Mouse (Mus musculus): Measurements from ENCODE around the gene Oas1g. TPM values are rescaled to one million over a fixed set of nuclear protein-coding genes. Genes with fewer than 3 reads are reported as not detected.
"Not testable (repeated sequence)": the region's sequence is repeated elsewhere in the genome, so short reads cannot be mapped to it uniquely, and the experiment has no call there.

Oas1g gene
- total RNA-seq (2014; fragmentation: Nextera tagmentation), result 2.9 TPM in 1 of 2 replicates, not detected in the other
- 1.6 TPM in 1 of 2 replicates, not detected in the other for total RNA-seq (2017)

DNA sequence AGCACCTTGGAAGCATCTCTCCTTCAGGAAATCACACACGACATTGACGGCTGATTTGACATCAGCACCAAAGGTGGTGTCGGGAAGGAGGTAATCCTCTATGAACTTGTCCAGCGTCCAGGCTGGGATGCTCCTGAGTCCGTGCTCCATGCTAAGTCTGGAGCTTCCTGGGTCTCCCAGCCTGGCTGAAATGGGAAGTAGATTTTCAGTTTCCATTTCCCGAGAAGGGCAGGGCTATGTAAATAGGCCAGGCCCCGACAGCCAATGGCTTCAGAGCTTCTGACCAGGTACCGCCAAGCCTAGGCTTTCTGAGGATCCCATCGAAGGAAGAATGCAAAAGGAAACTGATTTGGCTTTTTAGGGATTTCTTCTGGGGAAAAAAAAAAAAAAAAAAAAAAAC lies at the start of gene Oas1g:
Gene Oas1g (minus strand): TSS at position 201 of the 400 bp plus-strand sequence.
- ATAC-seq (replicated peaks; ENCODE audit: poor library complexity, severe bottlenecking), result peak; percentile 44

DNA sequence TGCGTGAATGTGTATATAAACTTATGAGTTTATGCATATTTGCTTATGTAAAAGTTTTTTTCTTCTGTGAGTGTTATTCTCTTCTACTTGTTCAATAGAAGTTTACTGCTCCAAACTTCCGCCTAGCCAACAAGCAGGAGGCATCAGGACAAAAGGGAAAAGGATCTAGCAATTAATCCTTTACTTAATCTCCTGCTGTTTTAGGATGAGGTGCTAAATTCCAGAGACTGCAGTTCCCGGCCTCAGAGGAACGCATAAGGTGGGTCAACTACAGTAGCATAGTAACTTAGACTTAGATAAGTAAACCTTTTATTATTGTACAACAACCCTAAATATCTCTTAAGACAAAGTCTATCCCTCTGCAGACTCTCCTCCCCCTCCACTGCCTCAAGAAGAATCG lies 46.6 kb upstream of the Oas1g start:
- ATAC-seq (replicated peaks; ENCODE audit: poor library complexity, severe bottlenecking), result no peak

DNA sequence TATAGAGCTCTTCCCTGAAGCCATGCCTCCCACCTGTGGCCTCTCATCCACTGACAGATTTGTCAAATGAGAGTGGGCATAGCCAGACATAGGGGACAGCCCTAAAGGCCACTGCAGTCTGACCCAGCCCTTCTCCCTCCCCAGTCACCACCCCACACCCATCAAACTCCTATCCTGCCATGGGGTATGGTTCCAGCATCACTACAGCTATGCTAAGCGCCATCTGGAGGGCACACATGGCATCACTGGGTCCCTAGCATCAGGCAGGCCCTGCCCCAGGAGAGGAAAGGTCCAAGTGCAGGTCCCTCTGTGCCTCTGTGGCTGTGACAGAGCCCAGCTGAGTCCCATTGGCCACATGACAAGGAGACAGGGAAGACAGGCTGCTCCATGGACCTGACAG lies 39.6 kb upstream of the Oas1g start:
- no peak for ATAC-seq (replicated peaks; ENCODE audit: poor library complexity, severe bottlenecking)

DNA sequence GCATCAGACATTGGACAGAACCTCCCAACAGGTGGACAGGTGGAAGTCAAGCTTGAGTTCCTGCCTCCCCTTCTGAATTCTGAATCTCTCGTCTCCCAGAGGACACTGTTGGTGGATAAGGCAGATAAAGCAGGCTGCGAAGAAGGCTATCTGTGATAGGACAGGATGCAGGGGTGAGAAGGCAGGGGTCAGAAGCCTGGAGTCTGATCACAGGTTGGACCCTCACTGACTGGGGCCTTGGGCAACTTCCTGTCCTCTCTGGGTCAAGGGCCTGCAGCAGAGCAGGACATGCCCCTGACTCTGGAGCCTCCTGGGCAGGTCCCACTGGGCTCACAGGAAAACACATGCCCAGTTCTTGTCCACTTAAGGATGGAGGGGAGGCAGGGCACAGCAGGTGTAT lies 38.9 kb upstream of the Oas1g start:
- ATAC-seq (replicated peaks; ENCODE audit: poor library complexity, severe bottlenecking), result not testable (repeated sequence)

DNA sequence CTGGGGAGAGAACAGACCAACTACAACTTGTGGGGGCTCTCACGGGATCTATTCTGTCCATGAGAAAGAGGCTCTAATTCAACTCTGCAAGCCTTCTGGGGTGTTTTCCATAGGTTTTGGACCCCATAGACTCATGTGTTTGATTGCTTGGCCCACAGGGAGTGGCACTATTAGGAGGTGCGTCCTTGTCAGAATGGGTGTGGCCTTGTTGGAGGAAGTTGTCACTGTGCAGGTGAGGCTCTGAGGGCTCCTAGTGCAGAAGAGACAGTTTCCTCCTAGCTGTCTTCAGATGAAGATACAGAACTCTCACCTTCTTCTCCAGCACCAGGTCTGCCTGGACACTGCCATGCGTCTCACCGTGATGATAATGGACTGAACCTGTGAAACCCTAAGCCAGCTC lies 37.1 kb upstream of the Oas1g start:
- ATAC-seq (replicated peaks; ENCODE audit: poor library complexity, severe bottlenecking), result not testable (repeated sequence)

DNA sequence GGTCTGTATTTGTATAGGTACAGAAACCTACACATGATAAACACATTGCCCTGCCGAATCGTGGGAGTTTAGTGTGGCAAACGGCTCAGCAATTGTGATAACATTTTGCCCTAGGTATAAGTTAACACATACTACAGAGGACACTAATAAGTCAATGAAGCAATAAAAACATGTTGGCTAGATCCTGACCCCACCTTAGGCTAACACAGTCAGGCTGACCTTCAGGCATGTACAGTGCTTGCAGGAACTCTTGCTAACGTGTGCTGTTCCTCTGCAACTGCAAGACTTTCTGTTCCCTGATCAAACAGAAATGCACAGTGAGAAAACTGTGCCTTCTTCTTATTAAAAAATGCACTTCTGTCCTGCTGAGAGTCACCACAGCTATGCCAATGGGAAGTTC lies 36.6 kb upstream of the Oas1g start:
- ATAC-seq (replicated peaks; ENCODE audit: poor library complexity, severe bottlenecking), result no peak

DNA sequence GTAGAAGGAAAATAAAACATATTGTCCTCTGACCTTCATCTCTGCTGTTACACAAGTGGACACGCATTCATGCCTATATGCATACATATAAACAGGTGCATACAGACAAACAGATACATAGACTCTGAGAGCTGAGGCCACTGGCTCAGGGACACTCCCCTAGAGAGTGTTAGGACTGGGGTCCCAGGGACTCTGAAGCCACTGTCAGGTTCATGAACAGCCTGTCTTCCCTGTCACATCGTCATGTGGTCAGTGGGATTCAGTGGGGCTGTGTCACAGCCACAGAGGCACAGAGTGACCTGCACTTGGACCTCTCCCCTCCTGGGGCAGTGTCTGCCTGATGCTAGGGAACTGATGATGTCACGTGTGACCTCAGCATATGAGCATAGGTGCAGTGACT lies 32.9 kb upstream of the Oas1g start:
- ATAC-seq (replicated peaks; ENCODE audit: poor library complexity, severe bottlenecking), result no peak

DNA sequence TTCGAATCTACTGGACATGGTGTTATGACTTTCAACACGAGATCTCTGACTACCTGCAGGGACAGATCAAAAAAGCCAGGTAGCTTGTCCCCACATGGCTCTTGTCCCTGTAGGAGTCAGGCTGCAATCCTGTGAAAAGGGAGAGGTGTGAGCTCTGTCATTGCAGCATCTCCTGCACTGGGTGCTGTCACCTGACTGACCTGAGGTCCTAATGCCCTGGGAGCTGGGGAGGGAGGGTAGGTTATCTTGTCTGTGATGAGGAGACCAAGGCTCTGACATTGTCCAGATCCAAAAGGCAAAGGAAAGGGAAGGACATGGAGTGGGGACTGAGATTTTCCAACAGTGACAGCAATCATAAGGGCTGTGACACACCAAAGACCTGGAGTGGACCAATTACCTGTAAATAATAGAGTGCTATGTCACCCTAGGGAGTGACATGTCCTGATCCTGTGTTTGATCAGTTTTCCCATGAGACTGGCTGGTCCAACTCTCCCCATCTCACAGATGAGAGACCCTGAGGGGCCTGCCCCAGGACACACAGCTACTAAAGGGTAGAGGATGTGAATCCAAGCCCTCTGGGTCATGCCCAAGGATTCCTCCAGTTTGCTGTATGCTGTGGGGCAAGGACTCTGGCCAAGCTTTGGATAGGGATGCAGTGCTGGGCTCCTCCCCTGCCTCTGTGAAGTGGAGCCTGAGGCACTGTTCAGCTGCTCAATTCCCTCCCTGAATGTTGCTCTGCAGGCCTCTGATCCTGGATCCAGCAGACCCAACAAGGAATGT lies 31.9 kb upstream of the Oas1g start:
- ATAC-seq (replicated peaks; ENCODE audit: poor library complexity, severe bottlenecking), result not testable (repeated sequence)

DNA sequence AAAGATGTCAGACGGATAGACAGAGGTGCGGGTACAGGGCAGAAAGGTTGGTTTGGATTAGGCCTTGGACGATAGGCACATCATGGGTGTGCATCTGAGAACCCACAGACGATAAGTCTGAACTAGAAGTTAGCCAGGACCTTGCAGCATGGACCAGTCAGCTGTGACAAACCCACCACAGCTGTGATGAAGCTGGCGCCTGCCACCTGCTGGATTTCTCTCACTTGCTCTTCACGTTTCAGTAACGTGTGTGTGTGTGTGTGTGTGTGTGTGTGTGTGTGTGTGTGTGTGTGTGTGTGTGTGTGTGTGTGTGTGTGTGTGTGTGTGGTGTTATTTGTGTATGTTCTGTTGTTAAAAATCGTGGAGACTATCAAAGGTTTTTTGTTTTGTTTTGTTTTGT lies 26.8 kb upstream of the Oas1g start, which contains the start of gene Oas1d:
Gene Oas1d (plus strand): TSS at position 333 of the 400 bp plus-strand sequence.
- not testable (repeated sequence) for ATAC-seq (replicated peaks; ENCODE audit: poor library complexity, severe bottlenecking)

DNA sequence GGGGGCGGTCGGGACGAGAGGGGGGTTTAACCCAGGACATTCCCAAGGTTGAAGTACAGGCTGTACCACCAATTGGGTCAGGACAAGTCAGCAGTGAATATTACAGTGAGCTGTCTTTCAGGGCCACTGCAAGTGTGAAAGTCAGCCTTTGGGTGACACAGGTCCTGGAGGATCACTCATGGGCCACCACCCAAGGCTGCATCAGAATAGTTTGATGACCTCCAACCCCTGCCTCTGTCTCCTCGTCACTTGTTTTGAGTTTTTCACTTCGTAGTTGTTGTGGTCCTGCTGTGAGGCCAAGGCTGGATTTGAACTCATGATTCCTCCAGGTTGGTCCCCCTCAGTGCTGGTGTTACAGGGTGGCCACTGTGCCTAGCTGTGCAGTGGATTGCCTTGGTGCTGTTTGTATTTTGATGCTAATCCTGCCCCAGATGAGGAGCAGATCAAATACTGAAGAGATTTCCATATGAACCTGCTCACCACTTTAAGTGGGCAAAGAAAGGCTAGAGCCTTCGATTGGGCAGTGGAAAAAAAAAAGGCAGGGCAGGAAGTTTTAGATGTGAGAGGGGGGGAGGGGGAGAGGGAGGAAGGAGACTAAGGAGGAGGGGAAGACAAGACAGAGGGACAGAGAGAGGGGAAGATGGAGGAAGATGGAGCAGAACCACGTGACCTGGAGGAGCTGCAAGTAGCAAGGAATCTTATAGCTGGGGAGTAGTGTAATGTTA lies 20.9 kb upstream of the Oas1g start:
- no peak for ATAC-seq (replicated peaks; ENCODE audit: poor library complexity, severe bottlenecking)

DNA sequence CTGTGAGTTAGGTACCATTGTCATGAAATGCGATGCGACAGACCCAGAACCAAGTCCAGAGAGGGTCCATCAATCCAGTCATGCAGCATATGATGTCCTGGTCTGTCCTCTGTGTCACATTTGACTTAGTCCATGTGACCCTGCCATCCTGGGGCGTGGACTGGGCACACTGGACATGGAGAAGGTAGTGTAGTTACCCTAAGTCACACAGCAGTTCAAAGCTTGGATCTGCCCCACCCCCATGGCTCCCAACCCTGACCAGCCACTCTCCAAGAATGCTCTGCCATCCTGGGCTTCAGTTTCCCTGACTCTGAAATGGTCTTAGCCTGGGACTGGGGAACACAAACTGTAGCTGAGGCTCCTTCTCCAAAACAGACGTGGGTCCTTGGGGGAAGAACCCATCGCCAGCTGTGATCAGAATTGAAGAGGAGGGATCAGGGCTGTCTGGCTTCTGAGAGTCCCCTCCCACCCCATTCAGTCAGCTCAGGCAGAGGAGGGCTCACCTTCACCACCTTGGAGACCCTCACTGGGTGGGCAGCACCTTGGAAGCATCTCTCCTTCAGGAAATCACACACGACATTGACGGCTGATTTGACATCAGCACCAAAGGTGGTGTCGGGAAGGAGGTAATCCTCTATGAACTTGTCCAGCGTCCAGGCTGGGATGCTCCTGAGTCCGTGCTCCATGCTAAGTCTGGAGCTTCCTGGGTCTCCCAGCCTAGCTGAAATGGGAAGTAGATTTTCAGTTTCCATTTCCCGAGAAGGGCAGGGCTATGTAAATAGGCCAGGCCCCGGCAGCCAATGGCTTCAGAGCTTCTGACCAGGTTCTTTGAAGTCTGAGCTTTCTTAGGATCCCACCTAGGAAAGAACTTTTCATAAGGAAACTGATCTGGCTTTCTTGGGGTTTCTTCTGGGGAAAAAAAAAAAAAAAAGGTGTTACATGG lies 19.6 kb upstream of the Oas1g start, which contains the start of gene Oas1a:
Gene Oas1a (minus strand): TSS at position 731 of the 943 bp plus-strand sequence.
- peak; percentile 89 for ATAC-seq (replicated peaks; ENCODE audit: poor library complexity, severe bottlenecking)

DNA sequence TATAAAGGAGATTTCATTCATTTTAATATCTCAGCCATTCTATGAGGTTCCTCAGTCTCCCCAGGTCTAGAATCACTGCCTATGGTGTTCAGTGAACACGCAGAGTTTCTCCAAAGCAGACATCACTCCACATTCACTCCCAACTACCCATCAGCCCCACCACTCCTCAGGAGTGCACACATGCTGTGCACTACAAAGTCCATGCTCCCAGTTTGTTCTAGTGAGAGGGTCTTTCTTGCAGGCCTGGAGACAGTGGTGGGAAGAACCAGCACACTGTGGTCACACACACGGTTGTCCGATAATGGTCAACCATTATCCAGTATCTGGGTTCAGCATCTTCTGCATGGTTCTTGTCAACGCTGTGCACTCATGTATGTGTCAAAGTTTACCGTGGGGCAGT lies 14.6 kb upstream of the Oas1g start:
- ATAC-seq (replicated peaks; ENCODE audit: poor library complexity, severe bottlenecking), result no peak

DNA sequence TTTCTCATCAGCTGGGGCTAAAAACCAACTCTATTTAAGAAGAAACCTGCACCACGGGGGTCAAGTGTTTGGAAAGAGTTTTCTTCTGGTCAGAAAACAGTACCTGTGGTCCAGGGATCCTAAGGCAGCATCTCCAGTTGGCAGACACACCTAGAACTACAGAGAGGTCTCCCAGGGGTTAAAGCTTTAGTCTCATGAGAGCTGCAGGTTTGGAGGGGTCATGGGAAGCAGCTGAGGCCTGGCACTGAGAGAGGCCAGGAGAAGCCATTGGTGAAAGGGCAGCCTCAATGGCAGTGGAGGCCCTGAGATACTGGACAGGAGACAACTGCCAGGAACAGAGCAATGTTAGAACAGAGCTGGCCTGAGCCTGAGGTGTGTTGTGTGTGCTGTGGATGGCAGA lies 13.3 kb upstream of the Oas1g start:
- ATAC-seq (replicated peaks; ENCODE audit: poor library complexity, severe bottlenecking), result no peak

DNA sequence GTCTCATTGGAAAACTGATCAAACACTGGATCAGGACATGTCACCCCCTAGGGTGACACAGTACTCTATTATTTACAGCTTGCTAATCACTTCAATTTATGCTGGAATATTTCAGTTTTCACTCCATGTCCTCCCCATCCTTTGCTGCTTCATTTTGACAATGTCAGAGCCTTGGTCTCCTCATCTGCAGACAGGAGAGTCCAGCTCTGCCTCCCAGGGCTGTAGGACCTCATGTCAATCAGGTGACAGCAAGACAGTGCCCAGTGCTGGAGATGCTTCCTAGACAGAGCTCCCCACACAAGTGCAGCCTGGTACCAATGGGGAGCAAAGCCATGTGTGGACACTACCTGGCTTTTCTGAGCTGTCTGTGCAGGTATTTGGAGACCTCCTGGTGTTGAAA lies 11.3 kb upstream of the Oas1g start:
- no peak for ATAC-seq (replicated peaks; ENCODE audit: poor library complexity, severe bottlenecking)

DNA sequence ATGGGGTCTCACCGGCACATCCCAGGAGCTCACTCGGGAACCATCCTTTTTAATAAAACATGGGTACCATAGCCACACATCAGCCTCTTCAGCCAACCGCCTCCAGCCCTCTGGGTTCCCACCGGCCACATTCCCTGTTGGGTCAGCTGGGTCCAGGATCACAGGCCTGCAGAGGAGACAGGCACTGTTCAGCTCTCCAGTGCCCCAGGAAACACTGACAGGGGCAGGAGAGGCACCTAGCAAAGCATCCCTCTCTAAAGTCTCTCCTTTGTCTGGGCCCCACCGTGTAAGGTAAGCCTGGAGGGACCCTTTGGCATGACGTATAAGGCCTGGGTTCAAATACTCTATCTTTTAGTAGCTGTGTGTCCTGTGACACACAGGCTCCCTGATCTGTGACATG lies 10.9 kb upstream of the Oas1g start:
- ATAC-seq (replicated peaks; ENCODE audit: poor library complexity, severe bottlenecking), result no peak

DNA sequence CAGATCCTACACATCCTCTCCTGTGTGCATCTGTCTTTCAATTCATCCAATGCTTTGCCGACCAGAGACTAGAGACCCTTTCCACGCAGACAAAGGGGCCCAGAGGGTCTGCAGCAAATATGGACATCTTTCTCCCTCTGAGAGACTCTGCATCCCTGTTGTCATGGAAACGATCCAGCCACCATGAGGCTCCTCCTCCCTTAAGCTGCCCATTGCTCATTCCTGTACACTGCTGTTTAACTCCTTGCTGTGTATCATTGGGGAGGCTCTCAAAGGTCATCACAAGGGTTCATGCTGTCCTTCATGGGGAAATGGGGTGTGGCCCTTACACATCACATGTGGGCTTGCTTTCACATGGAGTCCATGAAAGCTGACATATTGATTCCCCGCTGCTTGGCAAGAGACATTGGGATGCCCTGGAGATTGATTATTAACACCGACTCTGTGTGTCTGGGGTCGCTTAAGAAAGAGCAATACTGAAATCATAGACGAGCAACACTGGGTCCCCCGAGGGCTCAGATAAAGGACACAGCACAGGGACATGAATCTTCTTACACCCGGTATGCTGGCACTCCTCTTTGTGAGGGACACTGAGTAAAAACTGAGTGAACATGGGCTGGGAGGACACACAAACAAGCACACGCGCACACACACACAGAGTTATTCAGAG lies 8.0 kb upstream of the Oas1g start:
- ATAC-seq (replicated peaks; ENCODE audit: poor library complexity, severe bottlenecking), result no peak

DNA sequence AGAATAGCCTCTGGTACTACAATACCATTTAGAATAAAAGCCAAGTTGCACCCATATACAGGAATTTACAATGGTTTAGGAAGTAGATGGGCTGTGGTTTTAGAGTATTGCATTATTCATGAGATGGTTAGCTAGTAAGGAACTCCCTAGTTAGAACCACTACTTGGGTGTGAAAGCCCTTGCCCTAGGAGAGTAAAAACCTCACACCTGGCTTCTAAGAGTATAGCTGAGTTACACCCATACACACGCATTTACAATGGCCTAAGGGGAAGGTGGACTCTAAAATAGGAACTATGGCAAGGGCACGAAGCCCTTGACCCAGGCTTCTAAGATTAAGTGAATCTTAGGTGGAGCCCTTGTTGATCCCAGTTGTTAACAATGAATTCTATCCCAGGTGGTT lies 7.3 kb upstream of the Oas1g start:
- ATAC-seq (replicated peaks; ENCODE audit: poor library complexity, severe bottlenecking), result not testable (repeated sequence)

DNA sequence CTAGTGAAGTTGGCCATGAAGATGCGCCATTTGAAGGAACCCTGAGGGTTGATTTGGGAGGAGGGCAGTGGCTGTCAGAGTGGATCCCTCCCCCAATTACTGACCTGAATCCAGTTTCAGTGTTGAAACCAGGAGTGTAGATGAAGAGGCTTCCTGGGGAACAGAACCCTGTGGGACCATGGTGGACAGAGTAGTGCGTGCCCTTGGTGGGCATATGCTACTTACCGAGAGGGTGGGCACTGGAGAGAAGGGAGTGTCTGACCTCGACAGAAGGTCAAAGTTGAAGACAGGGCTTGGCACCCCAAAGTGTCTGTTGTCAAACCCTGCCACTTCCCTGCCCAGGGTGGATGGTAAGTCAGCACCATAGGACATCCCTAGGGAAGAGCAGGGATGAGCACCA lies 6.5 kb upstream of the Oas1g start:
- ATAC-seq (replicated peaks; ENCODE audit: poor library complexity, severe bottlenecking), result not testable (repeated sequence)

DNA sequence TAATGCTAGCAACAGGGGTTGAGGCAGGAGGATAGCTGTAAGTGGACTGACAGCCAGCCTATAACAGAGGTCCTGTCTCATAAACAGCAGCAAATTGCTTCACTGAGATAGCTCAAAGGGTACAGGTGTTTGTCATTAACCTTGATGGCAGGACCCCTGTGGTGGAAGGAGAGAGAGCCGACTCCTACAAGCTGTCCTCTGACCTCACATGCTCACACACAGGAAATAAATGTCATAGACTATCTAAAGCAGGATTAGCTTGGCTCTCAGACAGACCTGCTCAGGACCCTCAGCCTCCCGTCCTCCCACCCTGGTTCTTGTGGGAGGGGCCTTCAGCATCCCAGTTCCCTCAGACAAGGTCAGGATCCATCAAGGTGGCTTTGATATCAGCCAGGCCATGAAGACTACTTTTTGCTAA lies 4.8 kb upstream of the Oas1g start:
- ATAC-seq (replicated peaks; ENCODE audit: poor library complexity, severe bottlenecking), result no peak

Data from granulocyte monocyte progenitor cell, adult 5-6 weeks (primary cell).